In genomic region chr6:107710360-107710759, GRCm38 (mm10) we compare ENCODE assay signal across 11 mouse cellular contexts.
DNase-seq lines count a peak whose midpoint lies in the region; ATAC-seq and TF ChIP-seq lines count a peak whose summit lies in the region.
"Had no signal": no experiment of that assay in that cellular context is flagged by ENCODE, and none has a peak within 500 bp of the region (broad histone marks: within the 10 kb centered on the region; RNA-seq: fewer than 3 reads in every experiment).

No protein-coding gene starts in this region.

- peak; percentile 26 for DNase-seq in embryonic facial prominence, embryonic 11.5 days (ENCODE audit: low spot score)
- no peak for DNase-seq in embryonic facial prominence, embryonic 10.5 days (ENCODE audit: low spot score)
- peak; percentile 11 to 21 for DNase-seq in left cerebral cortex, postnatal 14 days (ENCODE audit: low spot score in 2 of 2)
- no peak for DNase-seq in left cerebral cortex, adult 8-10 months (ENCODE audit: low spot score in 2 of 2)
- peak; percentile 2 for DNase-seq in CH12.LX (ENCODE audit: extremely low read depth)
- DNase-seq in cerebellum, postnatal 14 days = peak; percentile 66 to 76
- no peak for DNase-seq in spleen, adult 12 weeks (ENCODE audit: low spot score)
- DNase-seq in limb, embryonic 10.5 days (ENCODE audit: low spot score) = no peak
- DNase-seq: kidney, adult 9 months; right cerebral cortex, adult 18-20 months had no signal

- TF ChIP-seq RAD21 in CH12.LX (IDR thresholded peaks at IDR 0.05; ENCODE audit: low read depth, low read length) = peak; percentile 44

- no peak overlapping the region for H3K9ac ChIP-seq in embryonic facial prominence, embryonic 11.5 days (replicated peaks; ENCODE audit: low read length)
- no peak overlapping the region for H3K9ac ChIP-seq in CH12.LX (ENCODE audit: insufficient read depth, low read depth)
- H3K9ac ChIP-seq: lung, embryonic 15.5 days had no signal

- no peak overlapping the region for H3K4me2 ChIP-seq in embryonic facial prominence, embryonic 11.5 days (ENCODE audit: low read depth, low read length)
- H3K4me2 ChIP-seq in CH12.LX (ENCODE audit: insufficient read depth, low read depth, poor library complexity, severe bottlenecking) = no peak overlapping the region
- H3K4me2 ChIP-seq: lung, embryonic 15.5 days had no signal

- intact Hi-C loops in left cerebral cortex, postnatal 14 days (cut with DNase I) = no loop called here

- no peak for TF ChIP-seq POLR2A in CH12.LX (IDR thresholded peaks at IDR 0.05; ENCODE audit: low read depth, low read length)

- H3K4me3 ChIP-seq in embryonic facial prominence, embryonic 11.5 days (ENCODE audit: low read depth, low read length) = no peak overlapping the region
- H3K4me3 ChIP-seq in embryonic facial prominence, embryonic 10.5 days = no peak overlapping the region
- no peak overlapping the region for H3K4me3 ChIP-seq in CH12.LX (replicated peaks in 1 of 3; ENCODE audit: low read depth in 2 of 3, low read length in 2 of 3, poor library complexity in 1 of 3)
- H3K4me3 ChIP-seq in limb, embryonic 10.5 days = no peak overlapping the region
- H3K4me3 ChIP-seq: lung, embryonic 15.5 days had no signal

- dilution Hi-C loops in CH12.LX (cut with MboI; ENCODE audit: extremely low pct_ligation_motif_present, extremely low pct_unique_long_range_greater_than_20kb, low sequenced_read_pairs) = no loop called here

- WGBS in embryonic facial prominence, embryonic 11.5 days = 79% methylated on average over 5 of the region's 5 CpGs
- WGBS in embryonic facial prominence, embryonic 10.5 days = 81% methylated on average over 5 of the region's 5 CpGs
- 89% methylated on average over 5 of the region's 5 CpGs for WGBS in limb, embryonic 10.5 days

- TF ChIP-seq CTCF in CH12.LX (conservative IDR thresholded peaks at IDR 0.05 in 1 of 2, IDR thresholded peaks at IDR 0.05 in 1 of 2; ENCODE audit: low read depth in 2 of 2, low read length in 2 of 2) = peak in 1 of 2 experiments; percentile 47; a peak in 2 of 4 replicates

- H3K79me2 ChIP-seq in CH12.LX (replicated peaks; ENCODE audit: control insufficient read depth, extremely low read depth, insufficient read depth, poor library complexity, severe bottlenecking) = no peaks in the 10 kb centered on the region

- no peaks in the 10 kb centered on the region for H3K27me3 ChIP-seq in embryonic facial prominence, embryonic 11.5 days (ENCODE audit: control insufficient read depth, insufficient read depth, low read length)
- H3K27me3 ChIP-seq in embryonic facial prominence, embryonic 10.5 days (replicated peaks; ENCODE audit: low read depth, poor library complexity, severe bottlenecking) = peaks cover 6% of the 10 kb centered on the region; the same call in 1 of the 2 replicates
- H3K27me3 ChIP-seq in CH12.LX (replicated peaks) = peaks cover 5% of the 10 kb centered on the region
- H3K27me3 ChIP-seq in limb, embryonic 10.5 days (ENCODE audit: low read depth, poor library complexity, severe bottlenecking) = no peaks in the 10 kb centered on the region
- H3K27me3 ChIP-seq: lung, embryonic 15.5 days had no signal

- TF ChIP-seq EP300 in CH12.LX (IDR thresholded peaks at IDR 0.05; ENCODE audit: low read length) = no peak

- H3K4me1 ChIP-seq in embryonic facial prominence, embryonic 11.5 days (ENCODE audit: control insufficient read depth, insufficient read depth, low read length) = no peaks in the 10 kb centered on the region
- H3K4me1 ChIP-seq in embryonic facial prominence, embryonic 10.5 days = peaks cover 24% of the 10 kb centered on the region
- no peaks in the 10 kb centered on the region for H3K4me1 ChIP-seq in CH12.LX (ENCODE audit: control insufficient read depth in 1 of 2, insufficient read depth in 2 of 2)
- peaks cover 6% of the 10 kb centered on the region; the same call in 1 of the 2 replicates for H3K4me1 ChIP-seq in limb, embryonic 10.5 days
- H3K4me1 ChIP-seq: lung, embryonic 15.5 days had no signal

- no peaks in the 10 kb centered on the region for H3K9me3 ChIP-seq in embryonic facial prominence, embryonic 11.5 days (replicated peaks; ENCODE audit: control insufficient read depth, low read length)
- H3K9me3 ChIP-seq in embryonic facial prominence, embryonic 10.5 days = no peaks in the 10 kb centered on the region
- no peaks in the 10 kb centered on the region for H3K9me3 ChIP-seq in CH12.LX (replicated peaks; ENCODE audit: low read length)
- H3K9me3 ChIP-seq in limb, embryonic 10.5 days (replicated peaks) = no peaks in the 10 kb centered on the region
- H3K9me3 ChIP-seq: lung, embryonic 15.5 days had no signal

- H3K36me3 ChIP-seq in embryonic facial prominence, embryonic 11.5 days (replicated peaks; ENCODE audit: control insufficient read depth, insufficient read depth, low read depth, low read length) = no peaks in the 10 kb centered on the region
- H3K36me3 ChIP-seq in embryonic facial prominence, embryonic 10.5 days (replicated peaks) = no peaks in the 10 kb centered on the region
- H3K36me3 ChIP-seq in CH12.LX (replicated peaks in 1 of 2; ENCODE audit: control insufficient read depth in 1 of 2, insufficient read depth in 1 of 2, low read length in 1 of 2) = no peaks in the 10 kb centered on the region
- H3K36me3 ChIP-seq in limb, embryonic 10.5 days = no peaks in the 10 kb centered on the region
- H3K36me3 ChIP-seq: lung, embryonic 15.5 days had no signal

- in situ Hi-C loops in CH12.LX (cut with MboI; ENCODE audit: low pct_ligation_motif_present, low pct_unique_long_range_greater_than_20kb, low sequenced_read_pairs) = no loop called here

- no peak overlapping the region for H3K27ac ChIP-seq in embryonic facial prominence, embryonic 11.5 days (replicated peaks; ENCODE audit: low read depth, low read length)
- no peak overlapping the region for H3K27ac ChIP-seq in embryonic facial prominence, embryonic 10.5 days (replicated peaks)
- H3K27ac ChIP-seq in CH12.LX (ENCODE audit: insufficient read depth, low read depth) = no peak overlapping the region
- H3K27ac ChIP-seq in limb, embryonic 10.5 days = no peak overlapping the region
- H3K27ac ChIP-seq: lung, embryonic 15.5 days had no signal

- no peak for ATAC-seq in embryonic facial prominence, embryonic 11.5 days (replicated peaks; ENCODE audit: insufficient number of reproducible peaks, low FRiP score, low TSS enrichment, low read depth)

TF ChIP-seq in CH12.LX, 34 proteins besides CTCF, POLR2A, EP300 and RAD21:
- TF ChIP-seq MAX (IDR thresholded peaks at IDR 0.05; ENCODE audit: low read length) (no peak), SMC3 (IDR thresholded peaks at IDR 0.05; ENCODE audit: low read depth, low read length) (peak; percentile 33; the same call in 1 of the 2 replicates), MEF2A (IDR thresholded peaks at IDR 0.05; ENCODE audit: borderline replicate concordance, low read depth, low read length) (no peak), JUN (IDR thresholded peaks at IDR 0.05; ENCODE audit: insufficient read depth, low read depth, low read length) (no peak), TCF12 (IDR thresholded peaks at IDR 0.05; ENCODE audit: low read depth, low read length) (no peak), TBP (conservative IDR thresholded peaks at IDR 0.05; ENCODE audit: low read depth, low read length) (no peak), POLR2AphosphoS2 (IDR thresholded peaks at IDR 0.05; ENCODE audit: low read depth, low read length) (no peak)

Comparison
In these comparisons a context has a peak if more than half of its experiments do, and no peak if none do; other contexts are left out.
1. DNase-seq: peak in embryonic facial prominence, embryonic 11.5 days (single experiment), left cerebral cortex, postnatal 14 days (2 of 2), CH12.LX (single experiment) and cerebellum, postnatal 14 days (2 of 2); none in embryonic facial prominence, embryonic 10.5 days (single experiment), left cerebral cortex, adult 8-10 months (0 of 2), spleen, adult 12 weeks (single experiment) and limb, embryonic 10.5 days (single experiment).